11 mouse cellular contexts compared by ENCODE assay signal in the genomic region with DNA sequence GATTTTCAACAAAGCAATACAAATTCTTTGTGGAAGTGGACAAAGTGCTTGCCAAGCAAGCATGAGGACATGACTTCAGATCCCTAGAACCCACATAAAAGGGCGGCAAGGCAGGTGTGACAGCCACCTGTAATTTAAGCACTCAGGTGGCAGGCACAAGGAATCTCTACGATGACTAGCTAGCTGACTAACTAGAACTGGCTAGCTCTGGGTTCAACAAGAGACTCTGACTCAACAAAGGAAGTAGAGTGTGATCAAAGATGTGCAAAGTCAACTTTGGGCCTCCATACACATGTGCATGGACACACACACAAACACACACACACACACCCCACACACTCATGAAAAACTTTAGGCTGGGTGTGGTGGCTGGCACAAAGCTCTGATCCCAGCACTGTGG. TPM values are rescaled to one million over a fixed set of nuclear protein-coding genes. Genes with fewer than 3 reads are reported as not detected.
DNase-seq lines count a peak whose midpoint lies in the region; ATAC-seq and TF ChIP-seq lines count a peak whose summit lies in the region.
"Had no signal": no experiment of that assay in that cellular context is flagged by ENCODE, and none has a peak within 500 bp of the region (broad histone marks: within the 10 kb centered on the region; RNA-seq: fewer than 3 reads in every experiment).

No protein-coding gene starts in this region.

- no peak for ATAC-seq in CD4-positive, CD25-positive, alpha-beta regulatory T cell, adult 4 months
- ATAC-seq in liver, embryonic 11.5 days (replicated peaks; ENCODE audit: low FRiP score), result no peak

- peak overlapping the region; percentile 64 for H3K4me2 ChIP-seq in liver, embryonic 11.5 days

- TF ChIP-seq CTCF in layer of hippocampus, adult 2 months (conservative IDR thresholded peaks at IDR 0.05), result no peak

- WGBS in liver, embryonic 11.5 days, result 76% methylated on average over 2 of the region's 2 CpGs

- peak overlapping the region; percentile 37; the same call in 1 of the 2 replicates for H3K9ac ChIP-seq in liver, embryonic 11.5 days (ENCODE audit: low read depth, low read length)

- H3K27ac ChIP-seq in layer of hippocampus, adult 2 months, result peak overlapping the region; percentile 37; the same call in 1 of the 2 replicates
- H3K27ac ChIP-seq in liver, embryonic 11.5 days (ENCODE audit: low read depth, low read length), result peak overlapping the region; percentile 53

- no peaks in the 10 kb centered on the region for H3K27me3 ChIP-seq in liver, embryonic 11.5 days (replicated peaks; ENCODE audit: control insufficient read depth, insufficient read depth, low read length)
- H3K27me3 ChIP-seq in splenic B cell, adult 2 months (ENCODE audit: control insufficient read depth, insufficient read depth, low read length, poor library complexity, severe bottlenecking), result no peaks in the 10 kb centered on the region

- H3K9me3 ChIP-seq in liver, embryonic 11.5 days (ENCODE audit: control insufficient read depth, low read length), result no peaks in the 10 kb centered on the region

- H3K4me3 ChIP-seq in layer of hippocampus, adult 2 months, result no peak overlapping the region
- no peak overlapping the region for H3K4me3 ChIP-seq in liver, embryonic 11.5 days (ENCODE audit: low read depth, low read length)

- peaks cover 46% of the 10 kb centered on the region for H3K4me1 ChIP-seq in liver, embryonic 11.5 days (replicated peaks; ENCODE audit: control insufficient read depth, insufficient read depth, low read length)

- no peaks in the 10 kb centered on the region for H3K36me3 ChIP-seq in liver, embryonic 11.5 days (ENCODE audit: control insufficient read depth, insufficient read depth, low read length)
- no peaks in the 10 kb centered on the region for H3K36me3 ChIP-seq in splenic B cell, adult 2 months (ENCODE audit: control insufficient read depth, insufficient read depth, low read length, poor library complexity, severe bottlenecking)

- DNase-seq in CD4-positive, CD25-positive, alpha-beta regulatory T cell, adult 2 months (ENCODE audit: low read depth, low spot score), result peak; percentile 42
- DNase-seq in layer of hippocampus, adult 2 months (ENCODE audit: low spot score in 2 of 2), result no peak
- no peak for DNase-seq in layer of hippocampus, adult 9-11 months
- DNase-seq in liver, embryonic 11.5 days (ENCODE audit: low spot score), result no peak
- peak; percentile 15 for DNase-seq in splenic B cell, adult 2 months (ENCODE audit: low read depth, low spot score)
- no peak for DNase-seq in adrenal gland, postnatal 4 days (ENCODE audit: low spot score in 2 of 2)
- no peak for DNase-seq in spleen, postnatal 36 days (ENCODE audit: low spot score in 2 of 2)

RNA-seq across cellular contexts. Expression of a gene that starts 35.0 kb away (rescaled TPM):
- not detected for polyA plus RNA-seq in CD4-positive, CD25-positive, alpha-beta regulatory T cell, adult 4 months (2017; shearing (Covaris generic))
- total RNA-seq in layer of hippocampus, adult 2 months (2021), result not detected
- 0.10 and 0.11 TPM in 2 replicates for polyA plus RNA-seq in liver, embryonic 11.5 days (2014; fragmentation: Nextera tagmentation; extraction: Ambion mirVana)
- total RNA-seq in adrenal gland, postnatal 4 days (2021), result under 1 TPM; 0.70 to 0.73 TPM
- total RNA-seq: layer of hippocampus, postnatal 25 days had no signal
- polyA plus RNA-seq: embryonic facial prominence, embryonic 11.5 days; intestine, embryonic 14.5 days had no signal

RNA-seq across cellular contexts. Expression of a gene that starts 35.6 kb away (rescaled TPM):
- polyA plus RNA-seq in CD4-positive, CD25-positive, alpha-beta regulatory T cell, adult 4 months (2017; shearing (Covaris generic)), result 10 to 100 TPM; 32.3 to 35.4 TPM
- total RNA-seq in layer of hippocampus, adult 2 months (2021), result 10 to 100 TPM; 21.5 to 23.2 TPM
- polyA plus RNA-seq in liver, embryonic 11.5 days (2014; fragmentation: Nextera tagmentation; extraction: Ambion mirVana), result 108 and 116 TPM in 2 replicates
- total RNA-seq in adrenal gland, postnatal 4 days (2021), result 10 to 100 TPM; 67.2 to 91.2 TPM

Comparison
In these comparisons a context has a peak if more than half of its experiments do, and no peak if none do; other contexts are left out.
1. DNase-seq: peak in CD4-positive, CD25-positive, alpha-beta regulatory T cell, adult 2 months (single experiment) and splenic B cell, adult 2 months (single experiment); none in layer of hippocampus, adult 2 months (0 of 2), layer of hippocampus, adult 9-11 months (single experiment), liver, embryonic 11.5 days (single experiment), adrenal gland, postnatal 4 days (0 of 2) and spleen, postnatal 36 days (0 of 2).